Mouse (Mus musculus) lung, postnatal 25 days (tissue): ENCODE data around the gene Rtl3.

ENCODE experiments used
- DNase-seq: peaks from one replicate; pipeline ENCODE4 v3.0.0; 2022; ENCODE audit warnings: low spot score

The Rtl3 gene

DNA sequence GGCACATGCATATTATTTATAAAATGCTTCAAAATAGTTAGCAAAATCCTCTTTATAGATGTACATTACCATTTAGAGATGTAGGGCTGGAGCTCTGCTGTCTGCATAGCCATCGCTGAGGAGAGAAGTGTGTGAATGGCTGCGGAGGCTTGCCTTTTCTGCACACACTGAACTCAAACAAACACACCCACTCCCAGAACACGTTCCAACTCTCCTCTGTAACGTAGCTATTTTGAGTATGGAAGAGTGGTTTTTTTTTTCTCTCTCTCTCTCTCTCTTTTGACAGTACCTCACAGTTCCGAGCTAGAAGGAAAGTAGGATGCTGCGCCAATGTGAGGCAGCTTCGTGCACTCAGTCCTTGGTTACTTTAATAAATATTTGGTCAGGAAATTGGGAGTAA, at the start of gene Rtl3:
Gene Rtl3, minus strand, starts transcription at position 236 of the 400 bp plus-strand sequence.
- DNase-seq: no peak

DNA sequence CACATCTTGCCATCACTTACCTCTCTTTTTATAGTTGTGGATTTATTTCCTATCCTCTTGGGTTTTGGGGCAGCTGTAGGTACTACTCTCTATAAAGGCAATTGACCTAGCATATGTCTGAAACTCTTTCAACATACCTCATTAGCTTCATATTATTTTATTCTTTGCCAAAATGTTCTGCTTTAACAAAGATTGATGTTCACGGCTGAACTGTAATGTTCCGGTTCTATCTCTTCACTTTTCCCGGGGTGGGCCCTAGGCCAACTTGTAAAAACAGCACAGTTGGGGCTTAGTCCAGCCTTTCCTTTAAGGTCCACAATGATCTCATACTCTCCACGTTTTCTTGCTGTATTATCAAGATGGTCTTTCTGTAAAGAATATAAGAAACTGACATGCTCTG, 31.9 kb upstream of the Rtl3 start:
- DNase-seq: no peak

GRCm38 (mm10) chrX:106871894-106872293, 31.4 kb upstream of the Rtl3 start:
- DNase-seq: no peak

DNA sequence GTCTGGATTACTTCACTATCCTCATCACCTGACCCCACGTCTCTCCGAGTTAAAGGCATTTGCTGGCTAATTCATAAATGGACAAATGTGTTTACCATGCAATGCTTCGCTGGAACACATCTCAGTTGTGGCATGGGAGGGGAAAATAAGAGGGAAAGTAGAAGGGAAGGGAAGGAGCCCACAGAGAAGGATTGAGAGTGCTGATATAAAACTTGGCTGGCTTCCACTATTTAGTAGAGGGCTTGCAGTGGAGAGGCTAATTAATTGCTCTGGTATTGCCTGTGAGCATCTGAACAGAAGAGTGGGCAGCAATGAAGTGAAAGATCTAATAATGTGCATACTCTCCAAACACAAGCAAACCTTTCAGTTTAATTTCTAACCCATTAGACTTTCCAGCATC, 31.0 kb upstream of the Rtl3 start:
- DNase-seq: no peak

DNA sequence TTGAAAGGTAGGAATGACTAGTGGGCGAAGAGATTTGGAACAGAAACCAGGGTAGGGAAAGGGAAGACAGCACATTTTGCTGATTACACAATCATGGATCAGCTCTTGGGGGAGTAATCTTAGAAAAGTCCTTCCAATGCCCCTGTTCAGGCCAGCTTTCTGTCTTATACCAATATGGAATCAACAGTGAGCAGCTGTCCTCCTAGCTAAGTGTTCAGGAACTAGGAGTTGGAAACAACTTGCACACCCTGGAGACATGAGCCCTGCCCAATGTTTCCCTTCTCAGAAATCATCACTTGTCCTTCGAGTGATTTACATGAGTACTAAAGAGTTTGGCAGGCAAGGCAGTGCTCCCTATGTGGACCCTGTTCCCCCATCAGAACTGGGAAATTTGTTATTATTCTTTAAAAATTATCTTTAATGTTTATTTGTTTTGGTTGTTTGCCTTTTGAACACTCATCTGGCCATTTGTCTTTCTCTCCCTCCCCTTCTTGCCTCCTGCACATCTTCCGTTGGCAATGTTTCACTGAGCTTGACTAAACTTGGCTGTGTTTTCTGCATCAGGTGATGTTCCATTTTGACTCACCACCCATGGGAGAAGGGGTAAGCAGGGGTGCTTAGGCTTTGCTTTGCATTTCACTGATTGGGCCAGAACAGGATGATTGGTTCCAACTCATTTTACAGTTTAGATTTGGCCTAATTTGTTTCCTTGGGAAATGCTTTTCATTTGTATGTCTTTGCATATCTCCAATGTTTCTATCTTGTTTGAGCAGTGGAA, 13.3 kb upstream of the Rtl3 start:
- no peak for DNase-seq

DNA sequence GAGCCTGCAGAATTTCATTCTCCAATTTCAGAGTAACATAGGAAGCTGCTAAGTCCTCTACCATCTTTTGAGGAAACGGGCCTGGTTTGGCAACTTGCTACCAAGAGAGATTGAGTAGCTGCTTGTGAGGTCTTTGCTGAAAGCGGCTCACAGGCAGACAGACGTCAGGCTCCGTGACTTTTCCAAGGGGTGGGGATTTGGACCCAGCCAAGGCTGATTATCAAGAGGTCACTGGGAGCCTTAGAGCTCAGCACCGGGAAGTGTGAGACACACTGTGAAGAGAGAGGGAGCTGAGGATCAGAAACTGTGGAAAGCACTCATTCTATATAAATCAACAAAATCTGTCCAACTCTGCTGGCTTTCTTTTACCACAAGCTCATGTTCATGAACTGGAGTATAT, 853 bp downstream of the Rtl3 start:
- DNase-seq: no peak

- no peak for DNase-seq
Observed at GRCm38 (mm10) chrX:106830494-106830893, 9.9 kb downstream of the Rtl3 start.

DNA sequence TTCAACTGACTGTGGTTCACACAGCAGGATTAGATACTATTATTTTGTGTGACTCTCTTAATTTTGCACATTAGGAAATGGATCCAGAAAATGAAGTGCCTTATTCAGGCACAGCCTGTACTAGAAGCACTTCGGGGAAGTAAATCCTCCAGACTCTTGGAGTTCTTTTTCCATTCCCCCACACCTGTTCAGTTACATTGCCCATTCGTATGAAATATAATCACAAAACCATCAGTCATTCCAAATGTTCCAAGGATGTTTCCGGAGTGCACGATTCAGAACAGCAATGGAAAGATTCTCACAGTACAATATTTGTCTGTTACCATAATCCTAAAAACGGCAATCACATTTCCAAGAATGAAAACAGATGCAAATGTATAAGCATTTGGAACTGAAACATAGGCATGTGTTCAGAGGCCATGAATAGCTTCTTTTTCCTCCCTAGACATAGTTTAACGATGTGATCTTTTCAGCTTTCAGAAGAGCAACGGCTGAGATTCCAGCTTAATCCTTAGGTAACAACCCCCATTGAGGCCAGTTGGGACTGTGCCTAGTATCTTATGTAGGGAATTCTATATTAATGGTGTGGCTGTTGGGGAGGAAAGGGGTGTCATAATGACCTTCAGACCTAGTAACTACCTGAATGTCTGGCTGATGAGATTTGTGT, 30.8 kb downstream of the Rtl3 start:
- DNase-seq: no peak

DNA sequence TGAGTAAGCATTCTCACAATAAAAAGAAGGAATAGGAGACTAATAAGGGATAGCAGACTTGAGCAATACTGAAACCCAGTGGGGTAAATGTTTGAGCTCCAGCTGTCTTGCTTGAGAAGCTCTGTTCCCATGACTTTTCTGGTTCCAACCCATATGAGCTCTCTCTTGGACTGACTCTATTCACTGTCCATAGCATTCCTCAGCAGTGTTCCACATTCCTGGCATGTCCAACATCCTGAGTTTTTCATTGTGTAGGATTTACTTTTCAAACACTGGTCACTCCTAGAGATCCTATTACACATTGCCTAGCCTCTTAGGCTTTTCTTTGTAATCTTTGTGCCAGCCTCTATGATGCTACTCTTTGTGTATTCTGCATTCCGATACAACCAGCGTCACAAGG, 36.1 kb downstream of the Rtl3 start:
- no peak for DNase-seq

DNA sequence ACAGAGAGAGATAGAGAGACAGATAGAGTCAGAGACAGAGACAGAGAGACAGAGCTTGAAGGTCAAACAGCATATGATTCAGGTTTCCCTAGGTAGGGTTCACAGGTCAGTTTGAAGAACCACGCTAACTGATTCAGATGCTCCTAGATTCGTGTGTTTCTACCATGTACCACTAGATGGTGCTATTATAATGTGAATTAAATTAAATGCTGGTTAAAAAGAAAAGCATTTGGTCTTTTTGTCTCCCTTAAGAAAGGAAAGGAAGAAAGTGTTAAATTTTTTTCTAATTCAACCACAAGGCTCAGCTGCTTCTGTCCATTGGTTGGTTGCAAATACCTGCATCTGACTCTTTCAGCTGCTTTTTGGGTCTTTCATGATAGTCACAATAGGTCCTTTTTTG, 45.8 kb downstream of the Rtl3 start:
- peak; percentile 5 for DNase-seq
